Mouse (Mus musculus): ENCODE data around the gene Tm9sf2. TPM values are rescaled to one million over a fixed set of nuclear protein-coding genes. Genes with fewer than 3 reads are reported as not detected.

The Tm9sf2 gene
- polyA plus RNA-seq, 1 experiment, result 64.7 TPM

- DNase-seq (ENCODE audit: low read depth), result peak; percentile 98
- TF ChIP-seq CTCF (IDR thresholded peaks at IDR 0.05; ENCODE audit: borderline replicate concordance, extremely low read depth, insufficient read depth, insufficient read length) (no peak), POLR2A (IDR thresholded peaks at IDR 0.05; ENCODE audit: borderline replicate concordance, extremely low read depth, insufficient read depth, insufficient read length, poor library complexity, severe bottlenecking) (peak; percentile 26; the same call in 1 of the 2 replicates)
Measured at GRCm38 (mm10) chr14:122104881-122105280, 2.0 kb upstream of the Tm9sf2 start.

GRCm38 (mm10) chr14:122105391-122106285, 1.2 kb upstream of the Tm9sf2 start:
- no peak for DNase-seq (ENCODE audit: low read depth)
- TF ChIP-seq CTCF (IDR thresholded peaks at IDR 0.05; ENCODE audit: borderline replicate concordance, extremely low read depth, insufficient read depth, insufficient read length) (no peak), POLR2A (IDR thresholded peaks at IDR 0.05; ENCODE audit: borderline replicate concordance, extremely low read depth, insufficient read depth, insufficient read length, poor library complexity, severe bottlenecking) (no peak)

DNA sequence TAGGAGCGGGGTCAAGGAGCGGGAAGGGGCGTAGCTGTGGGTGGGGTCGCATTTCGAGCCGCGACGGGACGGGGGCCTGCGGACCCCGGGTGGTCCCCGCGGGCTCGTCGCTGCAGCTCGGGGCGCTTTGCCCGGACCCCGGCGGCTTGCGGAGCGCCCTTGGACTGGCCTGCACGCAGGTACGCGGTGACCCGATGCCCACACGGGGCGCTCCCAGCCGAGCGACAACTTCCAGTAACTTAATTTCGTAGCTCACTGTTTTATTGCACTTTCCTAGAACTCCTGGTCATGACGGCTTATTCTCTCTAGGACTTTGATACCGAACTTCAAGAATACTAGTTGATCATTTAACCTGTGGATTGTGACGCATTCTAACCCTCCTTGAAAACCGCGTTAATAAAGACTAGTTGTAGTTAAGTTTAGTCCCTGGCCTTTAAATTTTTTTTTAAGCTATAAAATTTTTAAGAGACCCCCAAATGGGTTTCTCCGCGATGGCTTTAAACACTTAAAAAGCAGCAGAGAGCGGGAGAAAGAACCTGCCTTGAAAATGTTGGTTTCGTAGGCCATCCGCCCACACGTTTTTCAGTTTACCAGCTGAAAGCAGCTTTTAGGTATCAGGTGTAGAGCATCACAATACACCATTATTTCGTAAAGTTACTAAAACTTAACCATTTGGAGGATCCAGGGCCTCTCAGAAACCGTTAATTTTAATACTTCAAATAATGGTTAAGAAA, 810 bp downstream of the Tm9sf2 start:
- TF ChIP-seq POLR2A (IDR thresholded peaks at IDR 0.05; ENCODE audit: borderline replicate concordance, extremely low read depth, insufficient read depth, insufficient read length, poor library complexity, severe bottlenecking), result no peak
- 0 out of 2 replicates have a peak, but pooled peaks have one; percentile 3 for TF ChIP-seq CTCF (IDR thresholded peaks at IDR 0.05; ENCODE audit: borderline replicate concordance, extremely low read depth, insufficient read depth, insufficient read length)
- DNase-seq (ENCODE audit: low read depth), result no peak

DNA sequence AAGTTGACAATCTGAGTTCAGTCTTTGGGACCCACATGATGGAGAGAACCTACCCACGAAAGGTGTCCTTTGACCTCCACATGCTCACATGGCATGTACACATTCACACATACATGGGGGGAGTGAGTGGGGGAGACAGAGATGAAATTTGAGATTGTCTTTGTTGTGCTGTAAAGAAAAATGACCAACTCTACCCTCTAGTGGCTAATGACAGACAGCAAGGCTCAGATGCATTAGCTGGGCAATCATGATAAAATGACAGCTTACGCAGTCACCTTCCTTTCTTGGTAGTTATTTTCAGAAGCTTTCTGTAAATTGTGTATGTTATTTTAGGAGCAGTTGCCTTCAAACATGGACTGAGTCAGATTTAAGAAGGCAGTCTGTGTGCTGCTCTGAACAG, 4.8 kb downstream of the Tm9sf2 start:
- TF ChIP-seq POLR2A (IDR thresholded peaks at IDR 0.05; ENCODE audit: borderline replicate concordance, extremely low read depth, insufficient read depth, insufficient read length, poor library complexity, severe bottlenecking) (no peak), CTCF (IDR thresholded peaks at IDR 0.05; ENCODE audit: borderline replicate concordance, extremely low read depth, insufficient read depth, insufficient read length) (no peak; the same call in 1 of the 2 replicates)

GRCm38 (mm10) chr14:122112311-122112710, 5.5 kb downstream of the Tm9sf2 start:
- DNase-seq (ENCODE audit: low read depth), result no peak
- no peak for TF ChIP-seq POLR2A (IDR thresholded peaks at IDR 0.05; ENCODE audit: borderline replicate concordance, extremely low read depth, insufficient read depth, insufficient read length, poor library complexity, severe bottlenecking)
- no peak for TF ChIP-seq CTCF (IDR thresholded peaks at IDR 0.05; ENCODE audit: borderline replicate concordance, extremely low read depth, insufficient read depth, insufficient read length)

More for the DNA sequence above, 4.8 kb downstream of the Tm9sf2 start:
- no peak for DNase-seq (ENCODE audit: low read depth)

- no peak for DNase-seq (ENCODE audit: low read depth)
- TF ChIP-seq CTCF (IDR thresholded peaks at IDR 0.05; ENCODE audit: borderline replicate concordance, extremely low read depth, insufficient read depth, insufficient read length) (no peak), POLR2A (IDR thresholded peaks at IDR 0.05; ENCODE audit: borderline replicate concordance, extremely low read depth, insufficient read depth, insufficient read length, poor library complexity, severe bottlenecking) (no peak)
Measured at GRCm38 (mm10) chr14:122116200-122116599, 9.4 kb downstream of the Tm9sf2 start.

GRCm38 (mm10) chr14:122130111-122130797, 23.4 kb downstream of the Tm9sf2 start:
- no peak for TF ChIP-seq POLR2A (IDR thresholded peaks at IDR 0.05; ENCODE audit: borderline replicate concordance, extremely low read depth, insufficient read depth, insufficient read length, poor library complexity, severe bottlenecking)
- TF ChIP-seq CTCF (IDR thresholded peaks at IDR 0.05; ENCODE audit: borderline replicate concordance, extremely low read depth, insufficient read depth, insufficient read length), result no peak
- DNase-seq (ENCODE audit: low read depth), result peak; percentile 22

DNA sequence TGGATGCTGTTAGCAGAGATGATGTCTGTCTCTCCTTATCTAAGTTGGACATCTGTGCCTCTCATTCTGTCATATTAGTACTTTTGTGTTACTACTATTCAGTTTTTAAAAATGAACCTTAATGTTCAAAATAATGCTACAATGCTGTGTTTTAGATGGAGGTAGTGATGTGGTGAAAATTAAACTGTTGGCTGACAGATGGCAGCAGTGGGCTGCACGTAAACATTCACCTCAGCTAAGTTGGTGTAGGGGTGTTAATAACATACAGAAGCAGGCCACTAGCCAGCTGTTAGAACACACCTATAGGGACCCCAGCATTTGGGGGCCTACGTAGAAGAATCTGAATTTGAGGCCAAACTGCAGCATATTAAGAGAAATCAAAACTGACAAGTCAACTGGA, 24.8 kb downstream of the Tm9sf2 start:
- DNase-seq (ENCODE audit: low read depth), result peak; percentile 15
- TF ChIP-seq CTCF (IDR thresholded peaks at IDR 0.05; ENCODE audit: borderline replicate concordance, extremely low read depth, insufficient read depth, insufficient read length) (peak; percentile 5; the same call in 1 of the 2 replicates), POLR2A (IDR thresholded peaks at IDR 0.05; ENCODE audit: borderline replicate concordance, extremely low read depth, insufficient read depth, insufficient read length, poor library complexity, severe bottlenecking) (no peak)

GRCm38 (mm10) chr14:122136368-122136928, 29.6 kb downstream of the Tm9sf2 start:
- no peak for DNase-seq (ENCODE audit: low read depth)
- TF ChIP-seq CTCF (IDR thresholded peaks at IDR 0.05; ENCODE audit: borderline replicate concordance, extremely low read depth, insufficient read depth, insufficient read length), result no peak

DNA sequence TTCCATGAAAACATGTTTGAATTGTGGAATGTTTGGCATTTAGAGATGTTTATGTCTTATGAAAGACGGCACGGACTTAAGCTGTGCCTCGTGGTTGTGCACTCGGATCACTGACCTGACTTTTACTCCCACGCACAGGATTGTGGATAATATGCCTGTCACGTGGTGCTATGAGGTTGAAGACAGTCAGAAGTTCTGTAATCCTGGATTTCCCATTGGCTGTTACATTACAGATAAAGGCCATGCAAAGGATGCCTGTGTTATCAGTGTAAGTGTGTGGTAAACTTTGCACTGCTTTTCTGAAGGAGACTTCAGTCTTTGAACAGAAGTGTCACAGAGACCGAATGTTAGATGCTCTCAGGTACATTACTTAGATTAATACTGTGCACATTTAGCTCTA, 30.4 kb downstream of the Tm9sf2 start:
- no peak for DNase-seq (ENCODE audit: low read depth)
- TF ChIP-seq POLR2A (IDR thresholded peaks at IDR 0.05; ENCODE audit: borderline replicate concordance, extremely low read depth, insufficient read depth, insufficient read length, poor library complexity, severe bottlenecking) (no peak), CTCF (IDR thresholded peaks at IDR 0.05; ENCODE audit: borderline replicate concordance, extremely low read depth, insufficient read depth, insufficient read length) (no peak)

- DNase-seq (ENCODE audit: low read depth), result no peak
- no peak for TF ChIP-seq POLR2A (IDR thresholded peaks at IDR 0.05; ENCODE audit: borderline replicate concordance, extremely low read depth, insufficient read depth, insufficient read length, poor library complexity, severe bottlenecking)
- no peak for TF ChIP-seq CTCF (IDR thresholded peaks at IDR 0.05; ENCODE audit: borderline replicate concordance, extremely low read depth, insufficient read depth, insufficient read length)
Measured at GRCm38 (mm10) chr14:122140126-122140525, 33.3 kb downstream of the Tm9sf2 start.
